In the genomic region with DNA sequence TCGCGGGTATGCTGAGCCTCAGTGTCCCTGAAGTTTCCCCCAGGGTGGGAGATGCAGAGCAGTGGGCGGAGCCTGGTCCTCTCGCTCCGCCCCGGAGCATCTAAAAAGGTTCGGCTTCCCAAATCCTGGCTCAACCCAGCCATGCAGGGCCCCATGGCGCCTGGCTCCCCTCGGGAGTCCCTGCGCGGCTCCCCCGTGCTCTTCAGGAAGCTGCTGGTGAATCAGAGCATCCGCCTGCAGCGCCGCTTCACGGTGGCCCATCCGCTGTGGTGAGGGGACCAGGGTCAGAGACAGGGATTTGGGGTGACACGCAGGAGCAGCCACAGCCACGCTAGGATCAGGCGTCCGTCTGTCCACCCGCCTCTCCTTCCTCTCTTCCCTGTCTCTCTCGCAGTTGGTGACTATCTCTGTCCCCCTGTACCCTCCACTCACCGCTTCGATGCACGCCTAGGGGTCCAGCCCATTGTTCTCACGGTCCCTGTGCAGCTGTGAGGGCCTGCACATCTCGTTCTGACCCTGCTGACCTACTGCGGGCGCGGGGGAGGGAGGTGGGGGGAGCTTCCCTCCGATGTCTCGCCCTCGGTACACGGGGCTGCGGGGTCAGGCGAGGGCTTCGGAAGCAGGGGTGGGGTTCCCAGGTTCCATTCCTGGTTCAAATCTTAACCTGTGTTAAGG, we compare ENCODE assay signal across 8 mouse cellular contexts. TPM values are rescaled to one million over a fixed set of nuclear protein-coding genes. Genes with fewer than 3 reads are reported as not detected.
DNase-seq lines count a peak whose midpoint lies in the region; ATAC-seq and TF ChIP-seq lines count a peak whose summit lies in the region.

No protein-coding gene starts in this region.

- peak overlapping the region; percentile 19 for H3K4me2 ChIP-seq in embryonic facial prominence, embryonic 11.5 days (ENCODE audit: low read depth, low read length)
- peak overlapping the region; percentile 61 for H3K4me2 ChIP-seq in hindbrain, embryonic 15.5 days
- H3K4me2 ChIP-seq in liver, embryonic 16.5 days (ENCODE audit: low read depth, low read length): peak overlapping the region; percentile 54; the same call in 1 of the 2 replicates

- no peaks in the 10 kb centered on the region for H3K9me3 ChIP-seq in embryonic facial prominence, embryonic 11.5 days (replicated peaks; ENCODE audit: control insufficient read depth, low read length)
- no peaks in the 10 kb centered on the region for H3K9me3 ChIP-seq in hindbrain, embryonic 15.5 days
- H3K9me3 ChIP-seq in liver, embryonic 16.5 days (replicated peaks; ENCODE audit: control insufficient read depth, low read length): no peaks in the 10 kb centered on the region

- H3K4me1 ChIP-seq in embryonic facial prominence, embryonic 11.5 days (ENCODE audit: control insufficient read depth, insufficient read depth, low read length): peaks cover 9% of the 10 kb centered on the region
- peaks cover 17% of the 10 kb centered on the region for H3K4me1 ChIP-seq in hindbrain, embryonic 15.5 days (replicated peaks)
- H3K4me1 ChIP-seq in liver, embryonic 16.5 days (ENCODE audit: control insufficient read depth, low read depth, low read length): peaks cover 5% of the 10 kb centered on the region; the same call in 1 of the 2 replicates

- peak overlapping the region; percentile 26; the same call in 1 of the 2 replicates for H3K9ac ChIP-seq in embryonic facial prominence, embryonic 11.5 days (replicated peaks; ENCODE audit: low read length)
- no peak overlapping the region for H3K9ac ChIP-seq in hindbrain, embryonic 15.5 days
- no peak overlapping the region for H3K9ac ChIP-seq in liver, embryonic 16.5 days (ENCODE audit: low read depth, low read length)

- no peaks in the 10 kb centered on the region for H3K36me3 ChIP-seq in embryonic facial prominence, embryonic 11.5 days (replicated peaks; ENCODE audit: control insufficient read depth, insufficient read depth, low read depth, low read length)
- no peaks in the 10 kb centered on the region for H3K36me3 ChIP-seq in hindbrain, embryonic 15.5 days
- H3K36me3 ChIP-seq in liver, embryonic 16.5 days (ENCODE audit: control insufficient read depth, insufficient read depth): no peaks in the 10 kb centered on the region

- 3% methylated on average over 36 of the region's 38 CpGs for WGBS in embryonic facial prominence, embryonic 11.5 days
- WGBS in hindbrain, embryonic 15.5 days: 2% methylated on average over 38 of the region's 38 CpGs
- WGBS in liver, embryonic 16.5 days (ENCODE audit: insufficient replicate concordance): 3% methylated on average over 38 of the region's 38 CpGs

- no peak for TF ChIP-seq CTCF in layer of hippocampus, adult 2 months (conservative IDR thresholded peaks at IDR 0.05)

- ATAC-seq in embryonic facial prominence, embryonic 11.5 days (replicated peaks; ENCODE audit: insufficient number of reproducible peaks, low FRiP score, low TSS enrichment, low read depth): no peak
- ATAC-seq in hindbrain, embryonic 15.5 days (ENCODE audit: low FRiP score, low read depth): peak; percentile 27; the same call in 1 of the 2 replicates
- ATAC-seq in liver, embryonic 16.5 days (ENCODE audit: low read depth): no peak

- 0 out of 2 replicates have a peak overlapping the region, but pooled peaks have one; percentile 36 for H3K27ac ChIP-seq in layer of hippocampus, adult 2 months
- H3K27ac ChIP-seq in embryonic facial prominence, embryonic 11.5 days (replicated peaks; ENCODE audit: low read depth, low read length): no peak overlapping the region
- no peak overlapping the region for H3K27ac ChIP-seq in hindbrain, embryonic 15.5 days (replicated peaks)
- no peak overlapping the region for H3K27ac ChIP-seq in liver, embryonic 16.5 days (ENCODE audit: low read length)

- H3K4me3 ChIP-seq in layer of hippocampus, adult 2 months: peak overlapping the region; percentile 52; the same call in 1 of the 2 replicates
- no peak overlapping the region; the same call in 1 of the 2 replicates for H3K4me3 ChIP-seq in embryonic facial prominence, embryonic 11.5 days (ENCODE audit: low read depth, low read length)
- H3K4me3 ChIP-seq in hindbrain, embryonic 15.5 days: peak overlapping the region; percentile 38
- H3K4me3 ChIP-seq in liver, embryonic 16.5 days (ENCODE audit: low read depth, low read length): no peak overlapping the region; the same call in 1 of the 2 replicates

- no peak for DNase-seq in layer of hippocampus, adult 2 months (ENCODE audit: low spot score in 2 of 2)
- DNase-seq in layer of hippocampus, adult 11-12 months (ENCODE audit: low spot score): no peak
- no peak for DNase-seq in embryonic facial prominence, embryonic 11.5 days (ENCODE audit: low spot score)
- no peak for DNase-seq in cerebellum, postnatal 10 days
- no peak for DNase-seq in left cerebral cortex, adult 18-20 months (ENCODE audit: low spot score in 2 of 2)
- no peak for DNase-seq in frontal cortex, postnatal 25 days (ENCODE audit: low spot score in 2 of 2)

- H3K27me3 ChIP-seq in embryonic facial prominence, embryonic 11.5 days (ENCODE audit: control insufficient read depth, insufficient read depth, low read length): peaks cover 41% of the 10 kb centered on the region
- peaks cover 57% of the 10 kb centered on the region for H3K27me3 ChIP-seq in hindbrain, embryonic 15.5 days
- H3K27me3 ChIP-seq in liver, embryonic 16.5 days (ENCODE audit: control insufficient read depth, insufficient read depth, low read depth, low read length): peaks cover 62% of the 10 kb centered on the region

RNA-seq across cellular contexts. Expression of a gene that starts 11.4 kb away (rescaled TPM):
- 100 to 1,000 TPM; 775 to 798 TPM for total RNA-seq in layer of hippocampus, adult 2 months (2021)
- polyA plus RNA-seq in embryonic facial prominence, embryonic 11.5 days (2014; fragmentation: Nextera tagmentation; extraction: Ambion mirVana): 24.8 and 31.6 TPM in 2 replicates
- polyA plus RNA-seq in hindbrain, embryonic 15.5 days (2015; fragmentation: Nextera tagmentation; extraction: Ambion mirVana): 503 and 561 TPM in 2 replicates
- polyA plus RNA-seq in liver, embryonic 16.5 days (2015; fragmentation: Nextera tagmentation; extraction: Ambion mirVana): 2.2 and 3.4 TPM in 2 replicates
- total RNA-seq in left cerebral cortex, adult 18-20 months (2021): 100 to 1,000 TPM; 870 to 892 TPM

RNA-seq across cellular contexts. Expression of a gene that starts 17.6 kb away (rescaled TPM):
- 10 to 100 TPM; 36.5 to 42.7 TPM for total RNA-seq in layer of hippocampus, adult 2 months (2021)
- polyA plus RNA-seq in embryonic facial prominence, embryonic 11.5 days (2014; fragmentation: Nextera tagmentation; extraction: Ambion mirVana): 25.8 and 33.5 TPM in 2 replicates
- 40.4 and 44.9 TPM in 2 replicates for polyA plus RNA-seq in hindbrain, embryonic 15.5 days (2015; fragmentation: Nextera tagmentation; extraction: Ambion mirVana)
- polyA plus RNA-seq in liver, embryonic 16.5 days (2015; fragmentation: Nextera tagmentation; extraction: Ambion mirVana): 31.4 and 32.1 TPM in 2 replicates
- 10 to 100 TPM; 31.3 to 31.4 TPM for total RNA-seq in left cerebral cortex, adult 18-20 months (2021)

RNA-seq across cellular contexts. Expression of a gene that starts 19.6 kb away (rescaled TPM):
- total RNA-seq in layer of hippocampus, adult 2 months (2021): 1 to 10 TPM; 1.4 to 1.5 TPM
- 0.06 and 0.20 TPM in 2 replicates for polyA plus RNA-seq in embryonic facial prominence, embryonic 11.5 days (2014; fragmentation: Nextera tagmentation; extraction: Ambion mirVana)
- 0.21 and 0.35 TPM in 2 replicates for polyA plus RNA-seq in hindbrain, embryonic 15.5 days (2015; fragmentation: Nextera tagmentation; extraction: Ambion mirVana)
- 1.5 and 2.2 TPM in 2 replicates for polyA plus RNA-seq in liver, embryonic 16.5 days (2015; fragmentation: Nextera tagmentation; extraction: Ambion mirVana)
- 1 to 10 TPM; 1.6 to 3.4 TPM for total RNA-seq in left cerebral cortex, adult 18-20 months (2021)

RNA-seq across cellular contexts. Expression of a gene that starts 24.8 kb away (rescaled TPM):
- total RNA-seq in layer of hippocampus, adult 2 months (2021): not detected
- polyA plus RNA-seq in embryonic facial prominence, embryonic 11.5 days (2014; fragmentation: Nextera tagmentation; extraction: Ambion mirVana): not detected in 2 replicates
- not detected in 2 replicates for polyA plus RNA-seq in hindbrain, embryonic 15.5 days (2015; fragmentation: Nextera tagmentation; extraction: Ambion mirVana)
- polyA plus RNA-seq in liver, embryonic 16.5 days (2015; fragmentation: Nextera tagmentation; extraction: Ambion mirVana): 0.40 and 0.47 TPM in 2 replicates
- total RNA-seq in left cerebral cortex, adult 18-20 months (2021): not detected

RNA-seq across cellular contexts. Expression of a gene that starts 33.4 kb away (rescaled TPM):
- total RNA-seq in layer of hippocampus, adult 2 months (2021): 100 to 1,000 TPM; 160 to 169 TPM
- polyA plus RNA-seq in embryonic facial prominence, embryonic 11.5 days (2014; fragmentation: Nextera tagmentation; extraction: Ambion mirVana): 30.1 and 33.4 TPM in 2 replicates
- 104 and 113 TPM in 2 replicates for polyA plus RNA-seq in hindbrain, embryonic 15.5 days (2015; fragmentation: Nextera tagmentation; extraction: Ambion mirVana)
- polyA plus RNA-seq in liver, embryonic 16.5 days (2015; fragmentation: Nextera tagmentation; extraction: Ambion mirVana): 12.2 and 13.9 TPM in 2 replicates
- total RNA-seq in left cerebral cortex, adult 18-20 months (2021): 100 to 1,000 TPM; 150 to 153 TPM

Comparison
In these comparisons a context has a peak if more than half of its experiments do, and no peak if none do; other contexts are left out.
1. H3K4me3 ChIP-seq: peak in layer of hippocampus, adult 2 months (single experiment) and hindbrain, embryonic 15.5 days (single experiment); none in embryonic facial prominence, embryonic 11.5 days (single experiment) and liver, embryonic 16.5 days (single experiment).
2. RNA of a gene that starts 11.4 kb away (polyA plus RNA-seq): 503 to 561 TPM in hindbrain, embryonic 15.5 days; 24.8 to 31.6 TPM in embryonic facial prominence, embryonic 11.5 days and 2.2 to 3.4 TPM in liver, embryonic 16.5 days; every median in the first group is over 10 times any median in the second.
3. Peak in every context shown above with its lines, with median percentiles within 50 percentile points of each other: H3K4me2 ChIP-seq.